Mouse (Mus musculus): ENCODE results near the gene Vmn1r169. TPM values are rescaled to one million over a fixed set of nuclear protein-coding genes. Genes with fewer than 3 reads are reported as not detected.
"Not testable (repeated sequence)": the region's sequence is repeated elsewhere in the genome, so short reads cannot be mapped to it uniquely, and the experiment has no call there.

Vmn1r169 gene
- polyA plus RNA-seq (2015; fragmentation: Nextera tagmentation; extraction: Ambion mirVana) = not detected in 2 replicates

DNA sequence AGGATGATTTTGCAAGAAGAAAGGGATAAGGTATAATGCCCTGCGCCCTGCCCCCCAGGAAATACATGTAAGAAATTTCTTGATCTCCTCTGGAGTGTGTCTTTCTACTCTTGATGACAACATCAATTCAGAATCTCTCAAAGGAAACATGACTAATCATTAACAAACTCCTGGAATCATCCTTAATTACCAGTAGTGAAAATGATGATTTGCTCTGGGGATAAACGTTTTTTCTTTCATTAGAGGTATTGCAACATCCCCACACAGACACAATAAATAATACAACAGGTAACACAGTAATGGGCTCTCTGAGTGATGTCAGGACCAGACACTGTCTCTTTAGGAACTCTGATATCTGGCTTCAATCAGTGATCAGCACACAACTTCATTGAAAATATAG lies at the start of gene Vmn1r169:
TSS of gene Vmn1r169 (plus strand) at position 301 of the 400 bp plus-strand sequence.
- WGBS = 63% methylated on average over 1 of the region's 2 CpGs
- H3K36me3 ChIP-seq; H3K4me3 ChIP-seq (replicated peaks); H3K4me1 ChIP-seq; H3K27ac ChIP-seq (replicated peaks); H3K9me3 ChIP-seq (replicated peaks); H3K4me2 ChIP-seq; ATAC-seq (ENCODE audit: low FRiP score); H3K27me3 ChIP-seq (replicated peaks); H3K9ac ChIP-seq (replicated peaks): not testable (repeated sequence)

- not testable (repeated sequence) for H3K9ac ChIP-seq (replicated peaks); H3K4me3 ChIP-seq (replicated peaks); H3K27me3 ChIP-seq (replicated peaks); H3K36me3 ChIP-seq; ATAC-seq (ENCODE audit: low FRiP score); H3K4me2 ChIP-seq; H3K27ac ChIP-seq (replicated peaks); H3K9me3 ChIP-seq (replicated peaks); H3K4me1 ChIP-seq
- no CpG with 5 or more reads among the region's 1 CpGs for WGBS
Observed at GRCm38 (mm10) chr7:23539432-23539831, 35.9 kb upstream of the Vmn1r169 start, which contains the start of gene Vmn1r168. Vmn1r168 (plus strand) TSS chr7:23539732.

DNA sequence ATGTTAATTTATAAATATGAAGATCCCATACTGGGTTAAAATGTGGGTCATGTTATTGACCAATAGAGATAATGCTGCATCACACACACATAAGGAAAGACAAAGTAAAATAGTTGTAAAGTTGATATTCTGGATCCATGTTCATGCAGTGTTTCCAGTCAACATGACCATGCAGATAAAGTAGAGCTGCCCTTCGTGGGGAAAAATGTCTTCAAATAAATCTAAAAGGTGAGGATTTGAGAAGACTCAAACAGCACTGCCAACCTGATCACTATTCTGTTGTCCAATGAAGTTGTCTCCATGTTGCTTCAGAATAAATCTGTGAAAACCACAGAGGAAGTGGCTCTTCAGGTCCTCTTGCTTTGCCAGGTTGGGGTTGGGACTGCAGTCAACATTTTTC lies 30.5 kb downstream of the Vmn1r169 start, which contains the start of gene Vmn1r170:
TSS of gene Vmn1r170 (plus strand) at position 301 of the 400 bp plus-strand sequence.
- H3K4me2 ChIP-seq; H3K36me3 ChIP-seq; H3K27ac ChIP-seq (replicated peaks); H3K4me1 ChIP-seq; H3K9ac ChIP-seq (replicated peaks); H3K4me3 ChIP-seq (replicated peaks); H3K9me3 ChIP-seq (replicated peaks); ATAC-seq (ENCODE audit: low FRiP score); H3K27me3 ChIP-seq (replicated peaks): not testable (repeated sequence)
- WGBS = 35% methylated on average over 1 of the region's 1 CpGs

Other genes starting within 250 kb of the Vmn1r169 start
- not detected in 2 replicates for gene Nlrp5, start 189.6 kb upstream of the Vmn1r169 start, polyA plus RNA-seq (2015; fragmentation: Nextera tagmentation; extraction: Ambion mirVana)
- not detected in 2 replicates for gene Vmn1r167, start 68.3 kb upstream of the Vmn1r169 start, polyA plus RNA-seq (2015; fragmentation: Nextera tagmentation; extraction: Ambion mirVana)
- not detected in 2 replicates for gene Vmn1r168, start 35.8 kb upstream of the Vmn1r169 start, polyA plus RNA-seq (2015; fragmentation: Nextera tagmentation; extraction: Ambion mirVana)
- not detected in 2 replicates for gene Vmn1r170, start 30.6 kb downstream of the Vmn1r169 start, polyA plus RNA-seq (2015; fragmentation: Nextera tagmentation; extraction: Ambion mirVana)
- gene Vmn1r171, start 55.2 kb downstream of the Vmn1r169 start, polyA plus RNA-seq (2015; fragmentation: Nextera tagmentation; extraction: Ambion mirVana) = not detected in 2 replicates
- gene Vmn1r172, start 82.8 kb downstream of the Vmn1r169 start, polyA plus RNA-seq (2015; fragmentation: Nextera tagmentation; extraction: Ambion mirVana) = not detected in 2 replicates
- not detected in 2 replicates for gene Vmn1r173, start 125.2 kb downstream of the Vmn1r169 start, polyA plus RNA-seq (2015; fragmentation: Nextera tagmentation; extraction: Ambion mirVana)
- not detected in 2 replicates for gene Vmn1r174, start 176.7 kb downstream of the Vmn1r169 start, polyA plus RNA-seq (2015; fragmentation: Nextera tagmentation; extraction: Ambion mirVana)
- gene Vmn1r175, start 235.1 kb downstream of the Vmn1r169 start, polyA plus RNA-seq (2015; fragmentation: Nextera tagmentation; extraction: Ambion mirVana) = not detected in 2 replicates

All from neural tube, embryonic 15.5 days (tissue).